Mouse (Mus musculus) WW6 (cell line): ENCODE measurements around the gene Per3.

Experiments
- DNase-seq: peaks from one replicate; pipeline ENCODE4 v3.0.0-alpha.2; 2013; ENCODE audit warnings: low read depth, low spot score

Gene Per3

GRCm38 (mm10) chr4:151044037-151044943 is at the start of gene Per3:
TSS of gene Per3 (minus strand) at chr4:151044665.
- peak; percentile 81 for DNase-seq

GRCm38 (mm10) chr4:151089270-151089669 is 44.8 kb upstream of the Per3 start, which contains the start of gene Gm13090:
TSS of gene Gm13090 (plus strand) at chr4:151089570.
- no peak for DNase-seq

- no peak for DNase-seq
Observed at GRCm38 (mm10) chr4:151088819-151089218, 44.4 kb upstream of the Per3 start.

GRCm38 (mm10) chr4:151087358-151087757 is 42.9 kb upstream of the Per3 start:
- no peak for DNase-seq

GRCm38 (mm10) chr4:151083027-151083426 is 38.6 kb upstream of the Per3 start:
- DNase-seq, result no peak

GRCm38 (mm10) chr4:151081977-151082376 is 37.5 kb upstream of the Per3 start:
- no peak for DNase-seq

- no peak for DNase-seq
Observed at GRCm38 (mm10) chr4:151081355-151081754, 36.9 kb upstream of the Per3 start.

- DNase-seq, result no peak
Observed at GRCm38 (mm10) chr4:151074817-151075216, 30.4 kb upstream of the Per3 start.

- DNase-seq, result no peak
Observed at GRCm38 (mm10) chr4:151073108-151073744, 28.8 kb upstream of the Per3 start.

GRCm38 (mm10) chr4:151070962-151071361 is 26.5 kb upstream of the Per3 start:
- DNase-seq, result no peak

- DNase-seq, result no peak
Observed at GRCm38 (mm10) chr4:151068751-151069150, 24.3 kb upstream of the Per3 start.

- DNase-seq, result no peak
Observed at GRCm38 (mm10) chr4:151059566-151059965, 15.1 kb upstream of the Per3 start.

GRCm38 (mm10) chr4:151058634-151059033 is 14.2 kb upstream of the Per3 start:
- no peak for DNase-seq

- DNase-seq, result peak; percentile 98
Observed at GRCm38 (mm10) chr4:151057347-151058321, 13.2 kb upstream of the Per3 start, which contains the start of gene Vamp3. TSS of gene Vamp3 (minus strand) at chr4:151057963.

GRCm38 (mm10) chr4:151051162-151051561 is 6.7 kb upstream of the Per3 start:
- no peak for DNase-seq

- DNase-seq, result no peak
Observed at GRCm38 (mm10) chr4:151046524-151046923, 2.1 kb upstream of the Per3 start.

- no peak for DNase-seq
Observed at GRCm38 (mm10) chr4:151044944-151045570, 592 bp upstream of the Per3 start.

GRCm38 (mm10) chr4:151043281-151043680 is 1.2 kb downstream of the Per3 start:
- DNase-seq, result no peak

GRCm38 (mm10) chr4:151041506-151041905 is 3.0 kb downstream of the Per3 start:
- no peak for DNase-seq

- no peak for DNase-seq
Observed at GRCm38 (mm10) chr4:151037800-151038199, 6.7 kb downstream of the Per3 start.

GRCm38 (mm10) chr4:151036521-151036920 is 7.9 kb downstream of the Per3 start:
- DNase-seq, result no peak
